Mouse (Mus musculus) bone marrow macrophage, adult 2 months (primary cell): ENCODE measurements at regions not wholly inside any gene's neighbourhood (a gene's known extent, or its start where the extent isn't known, plus 50 kb on each side); places are given as distances from the start of the nearest gene placed in this dataset.

ENCODE experiments used
- H3K27ac ChIP-seq: 2 replicates; pipeline ENCODE4 v1.5.1; 2012; ENCODE audit warnings: low read depth, low read length; ENCODE audit not compliant: insufficient read depth
- H3K4me1 ChIP-seq: 2 replicates; pipeline ENCODE4 v1.6.1; 2012; ENCODE audit warnings: low read length; ENCODE audit not compliant: control insufficient read depth, insufficient read depth
- H3K4me3 ChIP-seq: 2 replicates; pipeline ENCODE4 v1.5.1; 2012; ENCODE audit warnings: mild to moderate bottlenecking, low read length, moderate library complexity; ENCODE audit not compliant: insufficient read depth
- CTCF ChIP-seq: IDR thresholded peaks from 2 replicates; pipeline ENCODE4 v1.5.1; 2012; ENCODE audit warnings: low read depth, mild to moderate bottlenecking, low read length, moderate library complexity
- POLR2A ChIP-seq: IDR thresholded peaks from 2 replicates; pipeline ENCODE4 v1.6.1; 2012; ENCODE audit warnings: mild to moderate bottlenecking, low read depth, low read length, borderline replicate concordance

GRCm38 (mm10) chr13:37511006-37511405 lies 166.0 kb downstream of the Ly86 start:
- TF ChIP-seq CTCF (no peak), POLR2A (no peak)
- Histone ChIP-seq H3K4me3 (no peak overlapping the region), H3K4me1 (peaks cover 28% of the 10 kb centered on the region), H3K27ac (no peak overlapping the region)

GRCm38 (mm10) chr13:37511406-37511805 lies 166.4 kb downstream of the Ly86 start:
- Histone ChIP-seq H3K4me1 (peaks cover 24% of the 10 kb centered on the region), H3K27ac (no peak overlapping the region), H3K4me3 (no peak overlapping the region)
- TF ChIP-seq CTCF (no peak), POLR2A (no peak)

GRCm38 (mm10) chr13:37512781-37513180 lies 167.8 kb downstream of the Ly86 start:
- H3K4me3 ChIP-seq = no peak overlapping the region
- no peak overlapping the region for H3K27ac ChIP-seq
- TF ChIP-seq POLR2A (no peak), CTCF (no peak)
- H3K4me1 ChIP-seq = peaks cover 18% of the 10 kb centered on the region

GRCm38 (mm10) chr13:37513206-37513904 lies 168.3 kb downstream of the Ly86 start:
- peaks cover 18% of the 10 kb centered on the region for H3K4me1 ChIP-seq
- TF ChIP-seq POLR2A = no peak
- no peak for TF ChIP-seq CTCF
- no peak overlapping the region for H3K27ac ChIP-seq
- H3K4me3 ChIP-seq = no peak overlapping the region

- Histone ChIP-seq H3K27ac (no peak overlapping the region), H3K4me3 (no peak overlapping the region), H3K4me1 (peaks cover 13% of the 10 kb centered on the region)
- TF ChIP-seq CTCF (no peak), POLR2A (no peak)
These were observed 169.0 kb downstream of the Ly86 start for GRCm38 (mm10) chr13:37513905-37514607.

GRCm38 (mm10) chr13:37514641-37515305 lies 169.8 kb downstream of the Ly86 start:
- Histone ChIP-seq H3K27ac (no peak overlapping the region), H3K4me1 (peaks cover 8% of the 10 kb centered on the region), H3K4me3 (no peak overlapping the region)
- TF ChIP-seq CTCF (no peak), POLR2A (no peak)

- TF ChIP-seq POLR2A (no peak), CTCF (no peak)
- Histone ChIP-seq H3K27ac (no peak overlapping the region), H3K4me1 (peaks cover 5% of the 10 kb centered on the region), H3K4me3 (no peak overlapping the region)
These were observed 172.2 kb downstream of the Ly86 start for GRCm38 (mm10) chr13:37517055-37517807.

GRCm38 (mm10) chr13:37519948-37520347 lies 174.9 kb downstream of the Ly86 start:
- Histone ChIP-seq H3K27ac (no peak overlapping the region), H3K4me3 (no peak overlapping the region), H3K4me1 (no peaks in the 10 kb centered on the region)
- TF ChIP-seq CTCF (no peak), POLR2A (no peak)

- Histone ChIP-seq H3K27ac (no peak overlapping the region), H3K4me1 (peaks cover 8% of the 10 kb centered on the region; the same call in 1 of the 2 replicates), H3K4me3 (no peak overlapping the region)
- TF ChIP-seq CTCF (no peak), POLR2A (no peak)
These were observed 180.2 kb downstream of the Ly86 start for GRCm38 (mm10) chr13:37525097-37525726.
